Mouse (Mus musculus) adipocyte (in vitro differentiated cells): ENCODE results near the gene Ccdc182.

ENCODE experiments used
- DNase-seq: peaks from one replicate; pipeline ENCODE4 v3.0.0-alpha.2; 2016; ENCODE audit warnings: low spot score

Gene Ccdc182

DNA sequence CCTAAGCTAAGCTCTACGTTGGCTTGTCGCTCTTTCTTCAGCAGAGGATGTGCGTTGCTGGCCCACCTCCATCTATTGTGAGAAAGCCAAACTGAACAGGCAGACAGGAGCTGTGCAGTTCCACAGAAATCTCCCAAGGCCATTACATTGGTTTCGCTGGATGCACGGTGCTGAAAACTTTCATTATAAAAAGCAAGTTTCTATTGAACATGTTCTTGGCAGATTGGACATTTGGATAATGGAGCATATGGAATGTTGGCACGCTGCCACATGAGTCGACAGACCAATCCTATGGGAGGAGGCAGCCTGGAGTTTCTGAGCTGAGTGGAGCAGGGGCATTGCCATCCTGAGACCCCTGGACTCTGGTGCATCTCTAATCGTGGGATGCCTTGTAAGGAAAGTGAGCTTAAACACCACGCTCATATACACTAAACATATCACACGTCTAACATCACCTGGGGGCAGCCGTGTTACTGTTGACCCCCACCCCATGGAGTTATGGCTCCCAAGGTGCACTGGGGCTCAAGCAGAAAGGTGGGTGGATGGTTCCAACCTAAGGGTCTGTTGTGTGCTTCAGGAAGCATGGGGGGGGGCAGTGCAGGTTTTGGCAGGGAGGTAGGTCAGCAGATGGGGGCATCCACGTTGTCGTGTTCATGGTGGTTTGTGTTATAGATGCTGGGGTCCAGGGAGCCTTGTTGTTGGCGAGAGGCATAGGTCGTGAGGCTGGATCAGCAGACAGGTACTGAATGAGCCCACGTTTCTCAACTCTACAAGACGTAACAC is 35.1 kb downstream of the Ccdc182 start:
- no peak for DNase-seq

DNA sequence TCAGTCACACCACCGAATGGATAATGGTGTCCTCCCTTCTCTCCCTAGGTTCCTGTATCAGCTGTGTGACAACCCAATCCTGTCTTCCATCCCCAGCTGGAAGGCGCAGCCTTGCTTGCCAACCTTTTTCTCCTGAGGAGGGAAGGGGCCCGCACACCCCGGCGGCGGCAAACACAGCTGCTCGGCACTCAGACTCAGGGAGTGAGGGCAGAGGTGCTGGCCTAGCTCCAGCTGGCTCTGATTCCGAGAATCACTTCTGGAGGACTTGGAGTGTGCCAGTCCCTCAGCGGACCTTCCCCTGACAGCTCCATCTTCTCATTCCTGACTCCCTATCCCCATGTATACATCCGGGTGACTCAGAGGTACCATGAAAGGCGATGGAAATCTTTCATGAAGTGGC is 36.9 kb downstream of the Ccdc182 start:
- peak; percentile 84 for DNase-seq

GRCm38 (mm10) chr11:88331722-88332121 is 37.9 kb downstream of the Ccdc182 start:
- peak; percentile 36 for DNase-seq

DNA sequence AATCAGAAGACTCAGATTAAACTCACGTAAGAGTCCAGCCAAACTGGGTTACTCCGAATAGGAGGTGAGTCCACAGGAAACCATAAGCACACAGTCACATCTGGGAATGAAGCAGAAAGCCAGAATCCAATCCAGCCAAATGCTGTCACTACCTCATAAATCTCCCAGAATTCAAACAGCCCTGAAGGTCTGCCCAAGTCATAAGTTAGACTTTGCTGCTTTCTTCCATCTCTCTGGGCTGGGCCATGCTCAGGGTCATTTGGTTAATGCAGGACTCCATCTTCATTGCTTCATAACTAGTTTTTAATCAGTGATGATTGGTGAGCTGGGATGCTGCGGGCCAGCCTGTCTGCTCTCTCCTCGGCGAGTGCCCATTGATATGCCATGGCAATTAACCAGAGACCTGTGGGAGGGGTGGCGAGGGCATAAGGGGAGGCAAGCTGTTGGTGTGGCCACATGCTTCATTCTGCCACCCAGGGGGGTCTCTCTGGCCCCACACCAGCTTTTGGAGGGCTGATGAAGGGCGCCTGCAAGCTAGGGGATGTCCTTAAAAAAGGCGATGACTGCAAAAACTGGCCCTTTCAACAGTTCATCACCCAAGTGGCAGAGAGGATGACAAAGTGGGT is 38.6 kb downstream of the Ccdc182 start:
- peak; percentile 58 for DNase-seq

- no peak for DNase-seq
These were observed 41.0 kb downstream of the Ccdc182 start for GRCm38 (mm10) chr11:88334893-88335292.

GRCm38 (mm10) chr11:88337926-88338325 is 44.1 kb downstream of the Ccdc182 start:
- DNase-seq = no peak
